Mouse (Mus musculus) neural tube, embryonic 15.5 days (tissue): ENCODE data around the gene Rhbdd1. TPM values are rescaled to one million over a fixed set of nuclear protein-coding genes. Genes with fewer than 3 reads are reported as not detected.

Experiments
- ATAC-seq: fragments of 200-750 bp; cut with Nextera tagmentation; 2 replicates; pipeline ENCODE4 v1.8.0; 2017; ENCODE audit warnings: mild to moderate bottlenecking, moderate TSS enrichment, moderate library complexity; ENCODE audit not compliant: low FRiP score
- H3K27ac ChIP-seq: fragments of 300-500 bp; sonication (generic); replicated peaks from 2 replicates; pipeline ENCODE4 v1.5.1; 2015; ENCODE audit warnings: mild to moderate bottlenecking, inconsistent platforms
- H3K27me3 ChIP-seq: fragments of 300-500 bp; sonication (generic); replicated peaks from 2 replicates; pipeline ENCODE4 v1.6.1; 2015; ENCODE audit warnings: inconsistent platforms
- H3K36me3 ChIP-seq: fragments of 300-500 bp; sonication (generic); 2 replicates; pipeline ENCODE4 v1.6.1; 2015; ENCODE audit warnings: inconsistent platforms
- H3K4me1 ChIP-seq: fragments of 300-500 bp; sonication (generic); 2 replicates; pipeline ENCODE4 v1.6.1; 2015; ENCODE audit warnings: inconsistent platforms
- H3K4me2 ChIP-seq: fragments of 300-500 bp; sonication (generic); 2 replicates; pipeline ENCODE4 v1.6.1; 2015; ENCODE audit warnings: inconsistent platforms, mild to moderate bottlenecking, moderate library complexity
- H3K4me3 ChIP-seq: fragments of 300-500 bp; sonication (generic); replicated peaks from 2 replicates; pipeline ENCODE4 v1.5.1; 2015; ENCODE audit warnings: mild to moderate bottlenecking, inconsistent platforms
- H3K9ac ChIP-seq: fragments of 300-500 bp; sonication (generic); replicated peaks from 2 replicates; pipeline ENCODE4 v1.6.1; 2015; ENCODE audit warnings: mild to moderate bottlenecking, inconsistent platforms
- H3K9me3 ChIP-seq: fragments of 300-500 bp; sonication (generic); replicated peaks from 2 replicates; pipeline ENCODE4 v1.6.1; 2016; ENCODE audit warnings: inconsistent platforms
- WGBS: fragments of 180-500 bp; shearing (Covaris S2); methylation state at CpG from one replicate; pipeline ENCODE4 v1.1.7; 2015; ENCODE audit warnings: mixed read lengths; 5-methylcytosine and 5-hydroxymethylcytosine counted together
- polyA plus RNA-seq: library from polyadenylated mRNA; unstranded; fragments of >200 nt; fragmentation: Nextera tagmentation; extraction: Ambion mirVana; gene quantifications from 2 replicates; pipeline ENCODE4 v1.2.1, GENCODE M21; 2015

The Rhbdd1 gene
- polyA plus RNA-seq, 1 experiment from 2014 or later: 4.1 TPM

DNA sequence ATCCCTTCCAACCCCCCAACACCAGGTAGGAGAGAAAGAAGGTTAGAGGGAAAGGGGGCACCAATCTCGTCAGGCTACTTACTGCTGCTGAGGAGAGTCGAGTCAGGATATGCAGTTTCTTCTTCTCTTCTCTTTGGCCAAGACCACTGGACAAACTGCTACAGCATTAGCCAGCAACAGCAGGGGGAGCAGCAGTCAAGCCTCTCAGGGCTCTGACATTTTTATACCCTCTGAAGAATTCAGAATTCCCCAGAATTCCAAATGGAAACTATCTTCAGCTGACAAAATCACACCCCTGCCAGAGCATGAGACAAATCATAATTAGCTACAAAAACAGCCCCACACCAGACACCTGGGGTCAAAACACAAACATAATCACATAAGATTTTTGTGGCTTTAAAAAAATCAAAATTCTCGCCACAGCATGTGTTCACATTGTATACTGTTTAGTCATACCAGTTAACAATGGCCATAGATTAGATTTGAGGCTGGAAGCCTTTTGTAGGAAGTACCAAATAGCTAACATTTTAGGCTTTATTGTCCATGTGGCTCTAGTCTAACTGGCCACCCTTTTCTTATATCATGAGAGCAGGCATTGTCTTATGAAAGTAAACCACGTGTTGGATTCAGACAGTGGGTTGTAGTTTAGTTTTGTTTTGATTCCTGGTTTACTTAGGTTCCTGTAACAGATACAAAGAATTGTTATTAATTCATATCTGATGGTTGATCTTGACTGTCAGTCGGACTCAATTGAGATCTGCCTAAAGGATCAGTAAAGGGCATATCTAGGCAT is 55.6 kb downstream of the Rhbdd1 start:
- Histone ChIP-seq H3K27ac (no peak overlapping the region), H3K9ac (no peak overlapping the region), H3K36me3 (no peaks in the 10 kb centered on the region), H3K4me1 (no peaks in the 10 kb centered on the region), H3K9me3 (no peaks in the 10 kb centered on the region), H3K4me3 (no peak overlapping the region), H3K27me3 (no peaks in the 10 kb centered on the region), H3K4me2 (no peak overlapping the region)
- 82% methylated on average over 5 of the region's 5 CpGs for WGBS
- ATAC-seq: no peak

DNA sequence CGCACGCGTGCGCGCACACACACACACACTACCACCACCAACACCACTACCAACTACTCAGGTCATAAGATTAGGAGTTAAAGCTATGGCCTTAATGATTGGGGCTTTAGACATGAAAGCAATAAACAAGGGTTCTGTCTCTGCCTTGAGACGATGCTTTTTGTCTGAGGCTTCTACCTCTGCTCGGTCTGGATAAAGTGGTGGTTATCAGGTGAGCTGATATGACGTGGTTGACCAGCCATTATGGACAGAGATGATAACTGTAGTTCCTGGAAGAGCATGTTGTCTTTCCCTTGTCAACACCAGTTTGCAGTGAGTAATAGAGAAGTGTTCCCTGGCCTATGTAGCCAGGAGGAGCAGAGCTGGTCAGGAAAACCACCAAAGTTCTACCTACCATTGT is 57.7 kb downstream of the Rhbdd1 start:
- H3K4me1 ChIP-seq: no peaks in the 10 kb centered on the region
- H3K36me3 ChIP-seq: no peaks in the 10 kb centered on the region
- H3K9ac ChIP-seq: no peak overlapping the region
- H3K4me3 ChIP-seq: no peak overlapping the region
- no peak overlapping the region for H3K27ac ChIP-seq
- no peak for ATAC-seq
- 98% methylated on average over 8 of the region's 8 CpGs for WGBS
- H3K4me2 ChIP-seq: no peak overlapping the region
- H3K9me3 ChIP-seq: no peaks in the 10 kb centered on the region
- H3K27me3 ChIP-seq: no peaks in the 10 kb centered on the region

DNA sequence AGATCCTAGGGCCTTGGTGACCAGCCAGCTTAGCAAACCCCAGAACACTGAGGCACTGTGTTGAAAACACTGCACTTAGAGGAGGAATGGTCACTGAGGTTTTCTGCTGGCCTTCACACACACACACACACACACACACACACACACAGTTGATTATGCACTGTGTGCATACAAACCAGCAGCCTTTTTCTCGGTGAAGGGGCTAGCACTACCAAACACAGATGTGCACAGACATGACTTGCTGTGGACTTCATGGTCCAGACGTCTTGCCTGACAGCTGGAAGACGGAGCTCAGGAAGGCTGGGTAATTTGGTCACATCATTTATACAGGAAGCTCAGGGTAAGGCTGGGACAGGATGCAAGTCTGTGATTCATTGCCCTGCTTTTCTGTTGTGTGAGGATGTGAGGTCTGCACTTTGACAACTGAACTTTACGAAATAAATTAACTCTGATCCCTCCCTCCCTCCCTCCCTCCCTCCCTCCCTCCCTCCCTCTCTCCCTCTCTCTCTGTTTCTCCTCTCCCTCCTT is 58.6 kb downstream of the Rhbdd1 start:
- 27% methylated on average over 4 of the region's 4 CpGs for whole genome bisulfite sequencing
- Histone ChIP-seq H3K4me3 (no peak overlapping the region), H3K4me1 (no peaks in the 10 kb centered on the region), H3K27me3 (no peaks in the 10 kb centered on the region), H3K9ac (no peak overlapping the region), H3K36me3 (no peaks in the 10 kb centered on the region), H3K9me3 (no peaks in the 10 kb centered on the region), H3K4me2 (no peak overlapping the region), H3K27ac (no peak overlapping the region)
- peak; percentile 11; the same call in 1 of the 2 replicates for ATAC-seq

DNA sequence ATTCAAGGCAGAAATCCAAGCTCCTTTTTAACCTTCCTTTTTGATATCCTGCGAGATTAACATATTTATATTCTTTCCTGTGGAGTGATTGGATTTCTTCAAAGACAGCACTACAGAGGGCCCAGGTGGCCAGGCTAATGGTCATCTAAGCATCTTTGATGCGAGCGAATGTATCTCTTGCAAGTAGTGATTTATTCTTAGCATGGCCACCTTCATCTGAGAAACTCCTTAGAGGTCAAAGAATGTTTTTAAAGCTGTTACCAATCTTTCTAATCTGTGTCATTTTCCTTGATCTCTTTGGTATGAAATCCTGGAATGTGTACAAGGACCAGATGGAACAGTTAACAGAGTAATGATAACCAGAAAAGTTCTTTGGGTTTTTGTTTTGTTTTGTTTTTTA is 59.2 kb downstream of the Rhbdd1 start:
- Histone ChIP-seq H3K4me3 (no peak overlapping the region), H3K4me1 (no peaks in the 10 kb centered on the region), H3K36me3 (no peaks in the 10 kb centered on the region), H3K9me3 (no peaks in the 10 kb centered on the region), H3K9ac (no peak overlapping the region), H3K27me3 (no peaks in the 10 kb centered on the region), H3K27ac (no peak overlapping the region), H3K4me2 (no peak overlapping the region)
- 47% methylated on average over 3 of the region's 3 CpGs for WGBS
- no peak for ATAC-seq

DNA sequence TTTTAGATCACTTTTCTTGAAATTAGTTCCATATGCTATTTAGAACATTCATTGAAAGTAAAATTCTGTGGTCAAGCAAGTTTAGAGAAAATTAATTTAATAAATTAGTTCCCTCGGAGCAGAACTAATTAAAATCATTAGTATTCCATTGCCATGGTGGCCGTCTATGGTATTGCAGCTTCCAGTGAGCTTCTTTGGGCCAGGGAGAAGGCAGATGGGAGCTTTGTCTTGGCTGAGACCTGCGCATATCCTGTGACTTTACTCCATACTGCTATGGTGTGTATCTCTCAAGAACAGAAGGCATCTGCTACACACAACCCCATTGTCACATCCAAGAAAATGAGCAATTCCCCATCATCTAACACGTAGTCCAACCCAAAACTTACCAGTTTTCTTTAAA is 65.7 kb downstream of the Rhbdd1 start:
- no peak overlapping the region for H3K9ac ChIP-seq
- peaks cover 11% of the 10 kb centered on the region; the same call in 1 of the 2 replicates for H3K4me1 ChIP-seq
- 46% methylated on average over 4 of the region's 4 CpGs for WGBS

DNA sequence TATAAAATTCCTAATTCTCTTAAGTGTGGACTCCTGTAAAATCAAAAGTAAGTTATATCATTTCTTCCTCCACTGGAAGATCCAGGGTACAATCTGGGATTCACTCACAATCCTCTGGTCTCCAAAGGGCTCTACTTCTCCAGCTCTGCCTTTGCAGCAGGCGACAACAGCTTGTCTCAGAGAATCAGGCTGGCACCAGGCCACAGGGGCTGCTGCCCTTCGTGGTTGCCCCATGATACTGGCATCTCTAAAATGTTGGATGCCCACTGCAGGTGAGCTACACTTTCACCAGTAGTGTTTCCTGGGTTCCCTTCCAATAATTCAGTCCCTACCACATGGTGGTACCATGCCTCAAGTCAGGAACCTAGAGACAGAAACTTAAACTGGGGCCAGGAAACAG is 67.9 kb downstream of the Rhbdd1 start:
- ATAC-seq: no peak
- Histone ChIP-seq H3K27ac (no peak overlapping the region), H3K4me2 (no peak overlapping the region), H3K27me3 (no peaks in the 10 kb centered on the region), H3K9ac (no peak overlapping the region), H3K36me3 (no peaks in the 10 kb centered on the region), H3K4me3 (no peak overlapping the region), H3K9me3 (no peaks in the 10 kb centered on the region), H3K4me1 (peaks cover 18% of the 10 kb centered on the region)
- 61% methylated on average over 2 of the region's 2 CpGs for WGBS

More for the DNA sequence above, 65.7 kb downstream of the Rhbdd1 start:
- Histone ChIP-seq H3K27me3 (no peaks in the 10 kb centered on the region), H3K4me2 (no peak overlapping the region), H3K27ac (no peak overlapping the region), H3K4me3 (no peak overlapping the region), H3K36me3 (no peaks in the 10 kb centered on the region), H3K9me3 (no peaks in the 10 kb centered on the region)
- ATAC-seq: no peak

DNA sequence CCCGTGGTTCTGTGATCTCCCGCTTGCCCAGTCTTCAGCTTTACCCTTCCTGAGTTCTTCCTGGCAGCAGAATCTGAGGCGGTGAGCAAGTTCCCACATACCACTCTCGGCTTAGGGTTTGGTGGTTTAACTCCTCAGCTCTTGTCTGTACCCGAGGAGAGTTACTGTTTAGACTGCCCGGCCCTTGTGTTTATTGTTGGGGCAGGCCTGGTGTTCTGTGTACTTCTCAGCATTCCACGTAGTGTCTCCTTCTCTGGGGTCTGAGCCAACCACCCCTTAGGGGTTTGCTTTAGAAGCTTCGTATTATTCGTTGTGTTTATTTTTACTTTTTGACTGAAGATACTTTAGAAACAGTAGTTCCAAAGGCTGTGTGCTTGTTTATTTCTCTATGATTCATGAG is 68.8 kb downstream of the Rhbdd1 start:
- no peaks in the 10 kb centered on the region for H3K9me3 ChIP-seq
- H3K36me3 ChIP-seq: no peaks in the 10 kb centered on the region
- WGBS: 32% methylated on average over 9 of the region's 9 CpGs
- no peaks in the 10 kb centered on the region for H3K27me3 ChIP-seq
- H3K9ac ChIP-seq: no peak overlapping the region
- H3K4me3 ChIP-seq: no peak overlapping the region
- no peak overlapping the region for H3K27ac ChIP-seq
- no peak overlapping the region for H3K4me2 ChIP-seq
- no peak for ATAC-seq
- H3K4me1 ChIP-seq: peaks cover 18% of the 10 kb centered on the region

DNA sequence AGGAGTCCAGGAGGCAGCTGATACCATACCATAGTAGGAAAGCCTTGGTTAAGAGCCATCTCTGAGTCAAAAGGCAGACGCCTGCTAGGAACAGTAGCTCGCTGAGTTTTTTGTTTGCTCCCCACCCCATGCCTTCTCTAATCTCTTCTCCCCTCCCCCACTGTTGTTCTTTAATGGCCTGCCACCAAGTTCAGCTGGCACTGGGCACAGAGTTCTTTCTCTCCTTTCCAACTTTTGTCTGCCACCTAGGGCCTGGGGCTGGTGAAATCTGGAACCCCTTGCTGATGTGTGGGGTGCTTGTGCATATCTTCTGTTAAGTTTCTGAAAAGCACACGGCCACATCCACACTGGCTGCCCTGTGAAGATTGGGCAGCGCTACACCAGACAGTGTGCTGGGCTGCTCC is 69.6 kb downstream of the Rhbdd1 start:
- no peak overlapping the region for H3K9ac ChIP-seq
- H3K4me3 ChIP-seq: no peak overlapping the region
- 29% methylated on average over 4 of the region's 4 CpGs for WGBS
- H3K27me3 ChIP-seq: no peaks in the 10 kb centered on the region
- ATAC-seq: no peak
- H3K4me2 ChIP-seq: no peak overlapping the region
- H3K27ac ChIP-seq: no peak overlapping the region
- peaks cover 18% of the 10 kb centered on the region for H3K4me1 ChIP-seq
- H3K9me3 ChIP-seq: no peaks in the 10 kb centered on the region
- H3K36me3 ChIP-seq: no peaks in the 10 kb centered on the region

DNA sequence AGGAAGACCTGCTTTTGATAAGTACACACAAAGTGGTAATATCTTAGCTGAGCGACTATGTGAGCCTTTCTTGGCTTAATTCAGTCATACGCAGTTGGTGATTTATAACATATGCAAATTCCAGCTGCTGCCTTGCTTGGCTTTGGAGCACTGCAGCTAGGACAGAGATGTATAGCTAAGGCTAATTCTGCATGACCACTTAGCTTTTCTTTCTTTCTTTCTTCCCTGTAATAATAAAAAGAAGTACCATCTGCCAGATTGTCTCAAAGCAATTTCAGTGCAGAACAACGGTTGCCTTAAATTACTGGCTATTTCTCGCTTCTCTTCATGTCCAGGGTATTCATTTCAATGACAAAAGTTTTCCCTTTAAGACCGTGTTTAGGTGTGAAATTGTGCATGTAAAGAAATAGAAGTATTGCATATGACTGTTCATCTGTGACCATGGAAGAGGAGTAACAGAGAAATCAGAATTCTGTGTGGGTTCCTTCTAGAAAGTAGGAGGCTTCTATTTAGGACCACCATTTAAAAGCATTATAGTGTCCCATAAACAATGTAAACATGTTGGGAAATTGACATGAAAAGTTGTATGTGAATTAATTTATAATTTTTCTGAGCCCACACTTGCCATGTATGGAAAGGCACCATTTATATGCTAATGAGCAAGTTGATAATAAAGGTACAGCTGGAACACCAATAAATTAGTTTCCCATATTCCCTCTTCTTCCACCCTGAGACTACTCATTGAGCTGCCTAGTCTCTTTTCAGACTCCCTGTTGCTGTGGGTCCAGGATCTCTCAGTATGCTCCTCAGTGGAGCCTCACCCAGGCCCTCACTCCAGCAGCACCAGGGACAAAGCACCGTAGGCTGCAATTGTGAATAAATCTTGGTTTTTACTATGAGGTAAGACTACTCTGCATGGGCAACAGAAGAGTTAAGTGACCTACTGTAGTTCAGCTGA is 70.8 kb downstream of the Rhbdd1 start:
- Histone ChIP-seq H3K36me3 (no peaks in the 10 kb centered on the region), H3K4me1 (peaks cover 18% of the 10 kb centered on the region), H3K9ac (no peak overlapping the region), H3K27me3 (no peaks in the 10 kb centered on the region), H3K4me3 (no peak overlapping the region), H3K9me3 (no peaks in the 10 kb centered on the region), H3K4me2 (no peak overlapping the region), H3K27ac (no peak overlapping the region)
- no peak for ATAC-seq
- 16% methylated on average over 6 of the region's 6 CpGs for WGBS

DNA sequence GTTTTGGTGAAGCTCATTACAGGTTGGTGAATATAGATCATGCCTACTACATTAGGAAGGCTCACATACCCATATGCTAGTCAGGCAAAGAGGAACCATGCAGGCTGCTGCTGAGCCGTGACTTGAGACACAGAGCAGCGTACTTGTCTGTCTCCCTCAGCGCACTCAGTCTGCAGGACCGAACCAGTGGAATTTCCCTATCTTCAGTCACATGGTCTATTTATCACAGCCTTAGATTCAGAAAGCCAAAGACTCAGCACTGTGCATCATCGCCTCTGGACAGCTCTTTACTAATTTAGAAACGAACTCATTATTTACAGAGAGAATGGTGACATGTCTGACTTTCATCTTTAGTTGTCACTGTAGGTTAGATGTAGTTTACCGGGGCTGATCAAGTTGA is 73.1 kb downstream of the Rhbdd1 start:
- 83% methylated on average over 7 of the region's 7 CpGs for WGBS
- Histone ChIP-seq H3K4me3 (no peak overlapping the region), H3K36me3 (no peaks in the 10 kb centered on the region), H3K9ac (no peak overlapping the region), H3K4me2 (no peak overlapping the region), H3K27me3 (no peaks in the 10 kb centered on the region), H3K4me1 (peaks cover 18% of the 10 kb centered on the region), H3K27ac (no peak overlapping the region), H3K9me3 (no peaks in the 10 kb centered on the region)
- ATAC-seq: no peak

DNA sequence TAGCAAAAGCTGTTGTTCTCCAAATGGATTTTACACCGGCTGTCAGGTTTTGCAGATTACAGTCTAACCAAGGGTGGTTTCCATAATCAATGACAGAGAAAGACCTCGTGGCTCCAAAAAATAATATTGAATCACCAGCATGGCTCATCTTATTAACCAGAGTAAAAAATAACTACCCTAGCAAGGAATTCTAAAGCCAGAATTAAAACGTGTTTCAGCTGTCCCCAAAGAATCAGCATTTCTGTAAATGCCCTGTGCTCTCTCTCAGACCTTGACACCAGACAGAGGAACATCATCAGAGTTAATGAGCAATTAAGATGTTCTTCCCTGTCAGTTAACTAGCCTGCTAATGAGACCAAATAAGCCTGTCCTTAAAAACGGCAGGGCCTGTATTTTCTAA is 79.1 kb downstream of the Rhbdd1 start:
- no peak overlapping the region for H3K4me2 ChIP-seq
- ATAC-seq: no peak

More for the DNA sequence above, 79.1 kb downstream of the Rhbdd1 start:
- WGBS: 51% methylated on average over 4 of the region's 4 CpGs
- H3K27ac ChIP-seq: no peak overlapping the region
- H3K9me3 ChIP-seq: no peaks in the 10 kb centered on the region
- no peaks in the 10 kb centered on the region for H3K27me3 ChIP-seq
- H3K4me1 ChIP-seq: no peaks in the 10 kb centered on the region
- H3K4me3 ChIP-seq: no peak overlapping the region
- H3K36me3 ChIP-seq: no peaks in the 10 kb centered on the region
- H3K9ac ChIP-seq: no peak overlapping the region
